9 mouse cellular contexts compared by ENCODE assay signal in the genomic region with DNA sequence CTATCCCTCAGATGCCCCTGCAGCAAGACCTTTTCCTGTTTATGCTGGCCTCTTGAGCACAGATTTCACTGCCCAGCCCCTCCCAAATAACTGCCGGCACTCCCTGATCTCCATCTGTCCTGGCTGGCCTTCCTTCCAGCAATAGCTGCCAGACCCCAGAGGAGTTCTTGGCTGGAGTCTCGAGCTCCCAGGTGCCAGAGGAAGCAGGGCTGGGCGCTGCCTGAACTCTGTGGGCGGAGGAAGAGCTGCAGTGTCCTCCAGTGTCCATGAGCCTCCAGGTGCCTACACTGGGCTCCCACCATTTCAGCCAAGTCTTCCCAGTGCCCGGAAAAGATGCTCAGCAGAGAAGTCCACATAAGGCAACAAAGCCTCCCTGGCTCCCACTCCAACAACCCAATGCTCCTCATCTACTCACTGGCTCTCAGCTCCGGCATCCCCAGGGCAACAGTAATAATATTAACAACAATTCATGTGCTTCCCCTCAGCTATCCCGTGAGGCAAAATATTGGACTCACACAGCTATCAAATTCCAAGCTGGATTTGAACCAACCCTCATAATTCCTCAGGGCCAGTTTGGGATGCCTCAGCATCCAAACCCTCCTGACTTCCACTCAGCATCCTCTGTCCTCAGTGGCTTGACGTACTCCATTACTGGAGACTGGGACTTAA. TPM values are rescaled to one million over a fixed set of nuclear protein-coding genes. Genes with fewer than 3 reads are reported as not detected.
DNase-seq lines count a peak whose midpoint lies in the region; ATAC-seq and TF ChIP-seq lines count a peak whose summit lies in the region.
"Had no signal": no experiment of that assay in that cellular context is flagged by ENCODE, and none has a peak within 500 bp of the region (broad histone marks: within the 10 kb centered on the region; RNA-seq: fewer than 3 reads in every experiment).

No protein-coding gene starts in this region.

- no peaks in the 10 kb centered on the region for H3K4me1 ChIP-seq in forebrain, postnatal 0 days (ENCODE audit: insufficient read depth)
- H3K4me1 ChIP-seq in kidney, embryonic 16.5 days (ENCODE audit: insufficient read depth, low read length) = 0 out of 2 replicates have a peak, but pooled peaks cover 4% of the 10 kb centered on the region
- peaks cover 5% of the 10 kb centered on the region; the same call in 1 of the 2 replicates for H3K4me1 ChIP-seq in stomach, embryonic 15.5 days
- no peaks in the 10 kb centered on the region for H3K4me1 ChIP-seq in midbrain, embryonic 11.5 days (ENCODE audit: control insufficient read depth, insufficient read depth, low read length)

- TF ChIP-seq CTCF in forebrain, postnatal 0 days (IDR thresholded peaks at IDR 0.05; ENCODE audit: low read depth) = no peak

- WGBS in forebrain, postnatal 0 days = 57% methylated on average over 8 of the region's 8 CpGs
- 50% methylated on average over 8 of the region's 8 CpGs for WGBS in kidney, embryonic 16.5 days
- WGBS in stomach, embryonic 15.5 days = 50% methylated on average over 8 of the region's 8 CpGs
- 72% methylated on average over 8 of the region's 8 CpGs for WGBS in midbrain, embryonic 11.5 days

- DNase-seq in adrenal gland, adult (ENCODE audit: inconsistent age in 2 of 2, low spot score in 1 of 2) = peak; percentile 37 to 72
- DNase-seq in adrenal gland, postnatal 4 days (ENCODE audit: low spot score in 2 of 2) = no peak
- DNase-seq in adrenal gland, postnatal 10 days = peak; percentile 65
- peak; percentile 21 for DNase-seq in forebrain, postnatal 0 days
- DNase-seq in midbrain, embryonic 11.5 days (ENCODE audit: low spot score, missing footprints) = no peak
- DNase-seq in left cerebral cortex, postnatal 25 days (ENCODE audit: low spot score in 2 of 2) = no peak

- H3K27ac ChIP-seq in forebrain, postnatal 0 days (ENCODE audit: low read depth, low read length) = no peak overlapping the region
- no peak overlapping the region for H3K27ac ChIP-seq in kidney, embryonic 16.5 days (ENCODE audit: low read length)
- H3K27ac ChIP-seq in stomach, embryonic 15.5 days = no peak overlapping the region
- no peak overlapping the region for H3K27ac ChIP-seq in midbrain, embryonic 11.5 days (ENCODE audit: low read depth, low read length)
- H3K27ac ChIP-seq: limb, embryonic 12.5 days had no signal

- H3K27me3 ChIP-seq in forebrain, postnatal 0 days (ENCODE audit: insufficient read depth, low read length) = no peaks in the 10 kb centered on the region
- H3K27me3 ChIP-seq in kidney, embryonic 16.5 days (ENCODE audit: insufficient read depth, low read length) = no peaks in the 10 kb centered on the region
- H3K27me3 ChIP-seq in stomach, embryonic 15.5 days (replicated peaks) = no peaks in the 10 kb centered on the region
- no peaks in the 10 kb centered on the region for H3K27me3 ChIP-seq in midbrain, embryonic 11.5 days (ENCODE audit: control insufficient read depth, insufficient read depth, low read length)
- H3K27me3 ChIP-seq: limb, embryonic 12.5 days had no signal

- no peaks in the 10 kb centered on the region for H3K9me3 ChIP-seq in forebrain, postnatal 0 days (ENCODE audit: low read length)
- H3K9me3 ChIP-seq in kidney, embryonic 16.5 days (ENCODE audit: low read length) = no peaks in the 10 kb centered on the region
- no peaks in the 10 kb centered on the region for H3K9me3 ChIP-seq in stomach, embryonic 15.5 days
- H3K9me3 ChIP-seq in midbrain, embryonic 11.5 days (ENCODE audit: control insufficient read depth, low read length) = no peaks in the 10 kb centered on the region
- H3K9me3 ChIP-seq: limb, embryonic 12.5 days had no signal

- ATAC-seq in forebrain, postnatal 0 days = no peak
- peak; percentile 31 for ATAC-seq in kidney, embryonic 16.5 days (ENCODE audit: low FRiP score, low TSS enrichment)
- ATAC-seq in stomach, embryonic 15.5 days (ENCODE audit: insufficient read depth, low FRiP score, low read depth) = peak; percentile 51; the same call in 1 of the 2 replicates
- ATAC-seq in midbrain, embryonic 11.5 days (ENCODE audit: low FRiP score) = no peak

- H3K4me2 ChIP-seq in forebrain, postnatal 0 days (ENCODE audit: low read depth) = no peak overlapping the region
- H3K4me2 ChIP-seq in kidney, embryonic 16.5 days (replicated peaks; ENCODE audit: low read depth, low read length) = no peak overlapping the region
- no peak overlapping the region for H3K4me2 ChIP-seq in stomach, embryonic 15.5 days
- H3K4me2 ChIP-seq in midbrain, embryonic 11.5 days = no peak overlapping the region
- H3K4me2 ChIP-seq: limb, embryonic 12.5 days had no signal

- intact Hi-C loops in left cerebral cortex, postnatal 25 days (cut with DNase I) = no loop called here

- no peak overlapping the region for H3K4me3 ChIP-seq in forebrain, postnatal 0 days (ENCODE audit: low read depth, low read length)
- H3K4me3 ChIP-seq in kidney, embryonic 16.5 days (ENCODE audit: low read length) = no peak overlapping the region
- H3K4me3 ChIP-seq in stomach, embryonic 15.5 days (replicated peaks) = no peak overlapping the region
- no peak overlapping the region for H3K4me3 ChIP-seq in midbrain, embryonic 11.5 days (ENCODE audit: low read depth, low read length)
- H3K4me3 ChIP-seq: limb, embryonic 12.5 days had no signal

- H3K9ac ChIP-seq in forebrain, postnatal 0 days = no peak overlapping the region
- H3K9ac ChIP-seq in kidney, embryonic 16.5 days (replicated peaks; ENCODE audit: low read length) = no peak overlapping the region
- no peak overlapping the region for H3K9ac ChIP-seq in stomach, embryonic 15.5 days
- no peak overlapping the region for H3K9ac ChIP-seq in midbrain, embryonic 11.5 days (ENCODE audit: low read length)
- H3K9ac ChIP-seq: limb, embryonic 12.5 days had no signal

- H3K36me3 ChIP-seq in forebrain, postnatal 0 days (ENCODE audit: insufficient read depth) = no peaks in the 10 kb centered on the region
- 0 out of 2 replicates have a peak, but pooled peaks cover 7% of the 10 kb centered on the region for H3K36me3 ChIP-seq in kidney, embryonic 16.5 days (ENCODE audit: insufficient read depth, low read length)
- no peaks in the 10 kb centered on the region for H3K36me3 ChIP-seq in stomach, embryonic 15.5 days
- no peaks in the 10 kb centered on the region for H3K36me3 ChIP-seq in midbrain, embryonic 11.5 days (ENCODE audit: control insufficient read depth, insufficient read depth, low read length)
- H3K36me3 ChIP-seq: limb, embryonic 12.5 days had no signal

RNA-seq across cellular contexts. Expression of a gene that starts 15.5 kb away (rescaled TPM):
- total RNA-seq in adrenal gland, postnatal 4 days (2021) = 1 to 10 TPM; 4.6 to 4.7 TPM
- total RNA-seq in adrenal gland, postnatal 10 days (2021) = 1 to 10 TPM; 1.5 to 2.9 TPM
- 0.92 and 1.1 TPM in 2 replicates for total RNA-seq in forebrain, postnatal 0 days (2014; rRNA removed)
- 0.77 and 1.4 TPM in 2 replicates for polyA plus RNA-seq in forebrain, postnatal 0 days (2015; fragmentation: Nextera tagmentation; extraction: Ambion mirVana)
- polyA plus RNA-seq in kidney, embryonic 16.5 days (2015; fragmentation: Nextera tagmentation; extraction: Ambion mirVana) = 0.75 and 1.1 TPM in 2 replicates
- 1.4 TPM in 2 replicates for polyA plus RNA-seq in stomach, embryonic 15.5 days (2015; fragmentation: Nextera tagmentation; extraction: Ambion mirVana)
- 0.59 and 1.2 TPM in 2 replicates for polyA plus RNA-seq in midbrain, embryonic 11.5 days (2014; fragmentation: Nextera tagmentation; extraction: Ambion mirVana)
- total RNA-seq in left cerebral cortex, postnatal 25 days (2021) = under 1 TPM; 0.18 to 0.28 TPM

Comparison
In these comparisons a context has a peak if more than half of its experiments do, and no peak if none do; other contexts are left out.
1. DNase-seq: peak in adrenal gland, adult (2 of 2), adrenal gland, postnatal 10 days (single experiment) and forebrain, postnatal 0 days (single experiment); none in adrenal gland, postnatal 4 days (0 of 2), midbrain, embryonic 11.5 days (single experiment) and left cerebral cortex, postnatal 25 days (0 of 2).
2. ATAC-seq: peak in kidney, embryonic 16.5 days (single experiment) and stomach, embryonic 15.5 days (single experiment); none in forebrain, postnatal 0 days (single experiment) and midbrain, embryonic 11.5 days (single experiment).